Mouse (Mus musculus): ENCODE results near the gene S100a6. TPM values are rescaled to one million over a fixed set of nuclear protein-coding genes. Genes with fewer than 3 reads are reported as not detected.

The S100a6 gene
- polyA plus RNA-seq, 1 experiment: 95.8 TPM

GRCm38 (mm10) chr3:90589947-90590346 is 22.7 kb upstream of the S100a6 start, which contains the start of gene S100a2:
Gene S100a2 (plus strand): TSS chr3:90590247.
- H3K4me3 ChIP-seq (ENCODE audit: insufficient read depth, low read depth, low read length): no peak within 1 kb of the TSS

GRCm38 (mm10) chr3:90594466-90594865 is 18.2 kb upstream of the S100a6 start:
- no peaks in the 10 kb centered on the region for H3K4me1 ChIP-seq (ENCODE audit: control insufficient read depth, insufficient read depth, low read length)
- no peak overlapping the region for H3K27ac ChIP-seq (ENCODE audit: insufficient read depth, low read depth, low read length)
- H3K27me3 ChIP-seq (replicated peaks; ENCODE audit: control insufficient read depth, insufficient read depth, low read length): no peaks in the 10 kb centered on the region
- DNase-seq: no peak
- WGBS: 77% methylated on average over 1 of the region's 1 CpGs
- H3K36me3 ChIP-seq (ENCODE audit: control insufficient read depth, insufficient read depth, low read length): no peaks in the 10 kb centered on the region
- no peak overlapping the region for H3K4me3 ChIP-seq (ENCODE audit: insufficient read depth, low read depth, low read length)
- no peak for TF ChIP-seq CTCF (conservative IDR thresholded peaks at IDR 0.05; ENCODE audit: insufficient read depth, insufficient read length, low read depth, low read length)
- no peak for TF ChIP-seq POLR2A (IDR thresholded peaks at IDR 0.05; ENCODE audit: low read depth, low read length)

More at GRCm38 (mm10) chr3:90589947-90590346, 22.7 kb upstream of the S100a6 start, which contains the start of gene S100a2:
- H3K27me3 ChIP-seq (replicated peaks; ENCODE audit: control insufficient read depth, insufficient read depth, low read length): no peaks in the 10 kb centered on the region
- TF ChIP-seq CTCF (conservative IDR thresholded peaks at IDR 0.05; ENCODE audit: insufficient read depth, insufficient read length, low read depth, low read length): no peak
- no peak for TF ChIP-seq POLR2A (IDR thresholded peaks at IDR 0.05; ENCODE audit: low read depth, low read length)
- H3K36me3 ChIP-seq (ENCODE audit: control insufficient read depth, insufficient read depth, low read length): no peaks in the 10 kb centered on the region
- no peak for DNase-seq
- WGBS: 92% methylated on average over 8 of the region's 8 CpGs
- H3K4me1 ChIP-seq (ENCODE audit: control insufficient read depth, insufficient read depth, low read length): no peaks in the 10 kb centered on the region
- H3K27ac ChIP-seq (ENCODE audit: insufficient read depth, low read depth, low read length): no peak within 1 kb of the TSS

DNA sequence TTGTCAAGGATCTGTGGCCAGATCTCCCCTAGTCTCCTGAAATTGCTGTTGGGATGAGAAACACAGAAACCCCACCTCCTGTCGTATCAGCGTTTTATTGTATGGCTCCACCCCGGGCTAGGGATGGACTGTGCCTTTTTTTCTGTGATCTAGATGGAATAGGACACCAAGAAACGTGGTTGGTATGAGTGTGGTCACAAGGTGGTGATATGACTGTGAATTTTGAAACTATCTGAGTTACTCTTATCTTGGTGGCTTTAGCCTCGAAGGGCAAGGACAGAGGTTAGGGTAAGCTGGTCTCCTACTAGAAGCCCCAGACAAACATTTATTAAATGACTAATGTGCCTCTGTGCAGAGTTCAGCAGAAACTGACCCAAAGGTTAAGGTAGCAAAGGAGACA is 17.1 kb upstream of the S100a6 start:
- WGBS: 71% methylated on average over 5 of the region's 5 CpGs
- H3K27ac ChIP-seq (ENCODE audit: insufficient read depth, low read depth, low read length): no peak overlapping the region
- no peak for DNase-seq
- no peaks in the 10 kb centered on the region for H3K27me3 ChIP-seq (replicated peaks; ENCODE audit: control insufficient read depth, insufficient read depth, low read length)
- no peak overlapping the region for H3K4me3 ChIP-seq (ENCODE audit: insufficient read depth, low read depth, low read length)
- TF ChIP-seq POLR2A (IDR thresholded peaks at IDR 0.05; ENCODE audit: low read depth, low read length) (no peak), CTCF (conservative IDR thresholded peaks at IDR 0.05; ENCODE audit: insufficient read depth, insufficient read length, low read depth, low read length) (no peak)
- H3K4me1 ChIP-seq (ENCODE audit: control insufficient read depth, insufficient read depth, low read length): no peaks in the 10 kb centered on the region
- no peaks in the 10 kb centered on the region for H3K36me3 ChIP-seq (ENCODE audit: control insufficient read depth, insufficient read depth, low read length)

DNA sequence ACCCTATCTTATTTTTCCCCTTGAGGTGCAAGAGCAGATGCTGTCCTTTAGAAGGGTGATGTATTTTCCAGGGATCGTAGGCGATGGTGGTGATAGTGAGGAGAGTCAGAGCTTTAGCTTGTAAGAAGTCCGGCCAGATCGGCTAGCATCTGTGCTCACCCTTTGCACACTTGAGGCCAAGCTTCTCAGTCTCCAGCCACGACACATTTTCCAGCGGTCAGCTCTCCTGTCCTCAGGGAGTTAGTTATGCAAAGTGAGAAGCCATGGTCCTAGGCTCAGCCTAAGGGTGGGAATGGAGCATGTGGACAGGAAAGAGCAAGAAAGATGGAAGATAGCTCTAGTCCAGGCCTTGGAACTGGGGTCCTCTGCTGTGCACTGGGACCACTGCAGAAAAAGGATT is 15.9 kb upstream of the S100a6 start:
- no peaks in the 10 kb centered on the region for H3K4me1 ChIP-seq (ENCODE audit: control insufficient read depth, insufficient read depth, low read length)
- H3K4me3 ChIP-seq (ENCODE audit: insufficient read depth, low read depth, low read length): no peak overlapping the region
- H3K36me3 ChIP-seq (ENCODE audit: control insufficient read depth, insufficient read depth, low read length): no peaks in the 10 kb centered on the region
- no peak overlapping the region for H3K27ac ChIP-seq (ENCODE audit: insufficient read depth, low read depth, low read length)
- WGBS: 84% methylated on average over 6 of the region's 6 CpGs
- DNase-seq: no peak
- TF ChIP-seq POLR2A (IDR thresholded peaks at IDR 0.05; ENCODE audit: low read depth, low read length) (no peak), CTCF (conservative IDR thresholded peaks at IDR 0.05; ENCODE audit: insufficient read depth, insufficient read length, low read depth, low read length) (no peak)
- no peaks in the 10 kb centered on the region for H3K27me3 ChIP-seq (replicated peaks; ENCODE audit: control insufficient read depth, insufficient read depth, low read length)

- H3K27me3 ChIP-seq (replicated peaks; ENCODE audit: control insufficient read depth, insufficient read depth, low read length): no peaks in the 10 kb centered on the region
- no peak overlapping the region for H3K27ac ChIP-seq (ENCODE audit: insufficient read depth, low read depth, low read length)
- no peaks in the 10 kb centered on the region for H3K36me3 ChIP-seq (ENCODE audit: control insufficient read depth, insufficient read depth, low read length)
- TF ChIP-seq POLR2A (IDR thresholded peaks at IDR 0.05; ENCODE audit: low read depth, low read length): no peak
- TF ChIP-seq CTCF (conservative IDR thresholded peaks at IDR 0.05; ENCODE audit: insufficient read depth, insufficient read length, low read depth, low read length): no peak
- no peak for DNase-seq
- H3K4me1 ChIP-seq (ENCODE audit: control insufficient read depth, insufficient read depth, low read length): no peaks in the 10 kb centered on the region
- no peak overlapping the region for H3K4me3 ChIP-seq (ENCODE audit: insufficient read depth, low read depth, low read length)
- 47% methylated on average over 6 of the region's 6 CpGs for WGBS
Observed at GRCm38 (mm10) chr3:90597736-90598135, 14.9 kb upstream of the S100a6 start.

DNA sequence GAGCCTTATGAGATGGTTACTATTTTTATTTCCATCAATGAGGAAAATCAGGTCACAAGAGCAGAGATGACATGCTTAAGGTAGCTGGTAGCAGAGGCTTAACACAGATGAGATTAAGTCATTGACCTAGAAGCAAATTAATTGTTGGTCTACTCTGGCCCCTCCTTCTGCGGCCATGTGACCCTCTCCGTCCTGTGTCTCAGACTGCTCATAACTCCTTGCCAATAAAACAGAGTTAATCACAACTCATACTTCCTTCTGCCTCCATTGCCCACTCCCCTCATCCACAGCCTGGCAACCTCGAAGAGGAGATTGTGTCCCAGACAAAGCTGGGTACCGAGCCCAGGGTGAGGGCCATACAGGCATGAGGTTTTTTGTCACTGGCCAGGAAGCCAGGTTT is 14.5 kb upstream of the S100a6 start:
- Histone ChIP-seq H3K27me3 (replicated peaks; ENCODE audit: control insufficient read depth, insufficient read depth, low read length) (no peaks in the 10 kb centered on the region), H3K27ac (ENCODE audit: insufficient read depth, low read depth, low read length) (no peak overlapping the region), H3K36me3 (ENCODE audit: control insufficient read depth, insufficient read depth, low read length) (no peaks in the 10 kb centered on the region), H3K4me1 (ENCODE audit: control insufficient read depth, insufficient read depth, low read length) (no peaks in the 10 kb centered on the region), H3K4me3 (ENCODE audit: insufficient read depth, low read depth, low read length) (no peak overlapping the region)
- TF ChIP-seq POLR2A (IDR thresholded peaks at IDR 0.05; ENCODE audit: low read depth, low read length) (no peak), CTCF (conservative IDR thresholded peaks at IDR 0.05; ENCODE audit: insufficient read depth, insufficient read length, low read depth, low read length) (no peak)
- 69% methylated on average over 4 of the region's 4 CpGs for WGBS
- no peak for DNase-seq

GRCm38 (mm10) chr3:90599401-90599800 is 13.3 kb upstream of the S100a6 start:
- TF ChIP-seq POLR2A (IDR thresholded peaks at IDR 0.05; ENCODE audit: low read depth, low read length) (no peak), CTCF (conservative IDR thresholded peaks at IDR 0.05; ENCODE audit: insufficient read depth, insufficient read length, low read depth, low read length) (no peak)
- no peak overlapping the region for H3K27ac ChIP-seq (ENCODE audit: insufficient read depth, low read depth, low read length)
- H3K4me3 ChIP-seq (ENCODE audit: insufficient read depth, low read depth, low read length): no peak overlapping the region
- DNase-seq: peak; percentile 54
- 71% methylated on average over 3 of the region's 3 CpGs for WGBS
- H3K36me3 ChIP-seq (ENCODE audit: control insufficient read depth, insufficient read depth, low read length): no peaks in the 10 kb centered on the region
- H3K27me3 ChIP-seq (replicated peaks; ENCODE audit: control insufficient read depth, insufficient read depth, low read length): no peaks in the 10 kb centered on the region
- 0 out of 2 replicates have a peak, but pooled peaks cover 3% of the 10 kb centered on the region for H3K4me1 ChIP-seq (ENCODE audit: control insufficient read depth, insufficient read depth, low read length)

Data from kidney, adult 2 months (tissue).